In genomic region chr11:116065345-116065744, GRCm38 (mm10) we compare ENCODE assay signal across 23 mouse cellular contexts. TPM values are rescaled to one million over a fixed set of nuclear protein-coding genes. Genes with fewer than 3 reads are reported as not detected.
DNase-seq lines count a peak whose midpoint lies in the region; ATAC-seq and TF ChIP-seq lines count a peak whose summit lies in the region.
"Had no signal": no experiment of that assay in that cellular context is flagged by ENCODE, and none has a peak within 500 bp of the region (broad histone marks: within the 10 kb centered on the region; RNA-seq: fewer than 3 reads in every experiment).

No protein-coding gene starts in this region.

- H3K4me2 ChIP-seq in forebrain, embryonic 14.5 days (ENCODE audit: low read length), result no peak overlapping the region
- H3K4me2 ChIP-seq: embryonic facial prominence, embryonic 12.5 days; embryonic facial prominence, embryonic 15.5 days; forebrain, embryonic 12.5 days; heart, embryonic 11.5 days; hindbrain, embryonic 12.5 days; hindbrain, embryonic 15.5 days had no signal

- no peak overlapping the region for H3K4me3 ChIP-seq in layer of hippocampus, adult 2 months
- no peak overlapping the region for H3K4me3 ChIP-seq in forebrain, embryonic 14.5 days (ENCODE audit: low read depth, low read length)
- H3K4me3 ChIP-seq: embryonic facial prominence, embryonic 12.5 days; embryonic facial prominence, embryonic 15.5 days; forebrain, embryonic 12.5 days; heart, adult 2 months; hindbrain, embryonic 12.5 days; hindbrain, embryonic 15.5 days had no signal

- H3K27ac ChIP-seq in layer of hippocampus, adult 2 months, result 0 out of 2 replicates have a peak overlapping the region, but pooled peaks have one; percentile 90
- no peak overlapping the region for H3K27ac ChIP-seq in forebrain, embryonic 14.5 days (ENCODE audit: low read depth, low read length)
- H3K27ac ChIP-seq: embryonic facial prominence, embryonic 12.5 days; embryonic facial prominence, embryonic 15.5 days; forebrain, embryonic 12.5 days; heart, adult 2 months; hindbrain, embryonic 12.5 days; hindbrain, embryonic 15.5 days had no signal

- peak; percentile 67 for DNase-seq in cerebellum, adult 11-12 months
- DNase-seq in cerebellum, adult 8-10 months, result no peak
- DNase-seq in layer of hippocampus, adult 2 months (ENCODE audit: low spot score in 2 of 2), result no peak
- DNase-seq in layer of hippocampus, postnatal 10 days (ENCODE audit: low spot score in 2 of 2), result no peak
- peak; percentile 62 to 63 for DNase-seq in cerebellum, postnatal 25 days
- no peak for DNase-seq in kidney, postnatal 4 days
- no peak for DNase-seq in forebrain, embryonic 14.5 days (ENCODE audit: low spot score)
- DNase-seq: adrenal gland, adult 2 months; adrenal gland, postnatal 14 days; B cell, adult 2 months; gastrocnemius, postnatal 10 days; gastrocnemius, postnatal 36 days; heart, adult 2 months; kidney, adult 2 months had no signal

- H3K9me3 ChIP-seq in forebrain, embryonic 14.5 days (replicated peaks; ENCODE audit: control insufficient read depth, low read length), result no peaks in the 10 kb centered on the region
- H3K9me3 ChIP-seq: embryonic facial prominence, embryonic 12.5 days; embryonic facial prominence, embryonic 15.5 days; forebrain, embryonic 12.5 days; hindbrain, embryonic 12.5 days; hindbrain, embryonic 15.5 days had no signal

- ATAC-seq in forebrain, embryonic 14.5 days, result no peak
- ATAC-seq: forebrain, embryonic 16.5 days; intestine, postnatal 0 days had no signal

- H3K36me3 ChIP-seq in forebrain, embryonic 14.5 days (ENCODE audit: control insufficient read depth, insufficient read depth, low read length), result peaks cover 19% of the 10 kb centered on the region

- TF ChIP-seq CTCF in layer of hippocampus, adult 2 months (conservative IDR thresholded peaks at IDR 0.05), result no peak

- H3K4me1 ChIP-seq in forebrain, embryonic 14.5 days (ENCODE audit: control insufficient read depth, insufficient read depth, low read length), result no peaks in the 10 kb centered on the region
- H3K4me1 ChIP-seq: embryonic facial prominence, embryonic 12.5 days had no signal

- WGBS in forebrain, embryonic 14.5 days, result 83% methylated on average over 12 of the region's 12 CpGs

- H3K9ac ChIP-seq in forebrain, embryonic 14.5 days (ENCODE audit: low read length), result no peak overlapping the region
- H3K9ac ChIP-seq: embryonic facial prominence, embryonic 12.5 days; embryonic facial prominence, embryonic 15.5 days; forebrain, embryonic 12.5 days; hindbrain, embryonic 12.5 days; hindbrain, embryonic 15.5 days had no signal

- H3K27me3 ChIP-seq in forebrain, embryonic 14.5 days (replicated peaks; ENCODE audit: control insufficient read depth, insufficient read depth, low read length), result no peaks in the 10 kb centered on the region
- H3K27me3 ChIP-seq: CH12.LX; embryonic facial prominence, embryonic 12.5 days; embryonic facial prominence, embryonic 15.5 days; forebrain, embryonic 12.5 days; hindbrain, embryonic 12.5 days; hindbrain, embryonic 15.5 days had no signal

RNA-seq across cellular contexts. Expression of gene Unc13d, which starts 12.4 kb away (rescaled TPM):
- total RNA-seq in layer of hippocampus, adult 2 months (2021), result 1 to 10 TPM; 1.3 to 2.1 TPM
- total RNA-seq in layer of hippocampus, postnatal 10 days (2021), result 1 to 10 TPM; 1.3 TPM
- polyA plus RNA-seq in forebrain, embryonic 14.5 days (2014; fragmentation: Nextera tagmentation; extraction: Ambion mirVana), result 0.19 and 0.62 TPM in 2 replicates

RNA-seq across cellular contexts. Expression of gene Wbp2, which starts 21.4 kb away (rescaled TPM):
- 100 to 1,000 TPM; 417 to 440 TPM for total RNA-seq in layer of hippocampus, adult 2 months (2021)
- 100 to 1,000 TPM; 199 to 238 TPM for total RNA-seq in layer of hippocampus, postnatal 10 days (2021)
- 145 and 166 TPM in 2 replicates for polyA plus RNA-seq in forebrain, embryonic 14.5 days (2014; fragmentation: Nextera tagmentation; extraction: Ambion mirVana)

RNA-seq across cellular contexts. Expression of gene Unk, which starts 35.2 kb away (rescaled TPM):
- 10 to 100 TPM; 26.3 to 30.8 TPM for total RNA-seq in layer of hippocampus, adult 2 months (2021)
- total RNA-seq in layer of hippocampus, postnatal 10 days (2021), result 10 to 100 TPM; 23.9 to 28.1 TPM
- polyA plus RNA-seq in forebrain, embryonic 14.5 days (2014; fragmentation: Nextera tagmentation; extraction: Ambion mirVana), result 23.4 and 24.9 TPM in 2 replicates

RNA-seq across cellular contexts. Expression of gene H3f3b, which starts 37.6 kb away (rescaled TPM):
- 100 to 1,000 TPM; 285 to 322 TPM for total RNA-seq in layer of hippocampus, adult 2 months (2021)
- total RNA-seq in layer of hippocampus, postnatal 10 days (2021), result 100 to 1,000 TPM; 400 to 469 TPM
- 2,620 and 3,081 TPM in 2 replicates for polyA plus RNA-seq in forebrain, embryonic 14.5 days (2014; fragmentation: Nextera tagmentation; extraction: Ambion mirVana)

RNA-seq across cellular contexts. Expression of gene Galk1, which starts 52.8 kb away (rescaled TPM):
- 10 to 100 TPM; 13.3 to 13.5 TPM for total RNA-seq in layer of hippocampus, adult 2 months (2021)
- 10 to 100 TPM; 20.5 to 24.7 TPM for total RNA-seq in layer of hippocampus, postnatal 10 days (2021)
- 53.9 and 59.5 TPM in 2 replicates for polyA plus RNA-seq in forebrain, embryonic 14.5 days (2014; fragmentation: Nextera tagmentation; extraction: Ambion mirVana)

Comparison
In these comparisons a context has a peak if more than half of its experiments do, and no peak if none do; other contexts are left out.
1. DNase-seq: peak in cerebellum, adult 11-12 months (single experiment) and cerebellum, postnatal 25 days (2 of 2); none in cerebellum, adult 8-10 months (single experiment), layer of hippocampus, adult 2 months (0 of 2), layer of hippocampus, postnatal 10 days (0 of 2), kidney, postnatal 4 days (0 of 2) and forebrain, embryonic 14.5 days (single experiment).